Mouse (Mus musculus) CH12.LX (cell line): ENCODE results near the gene Fam20a. TPM values are rescaled to one million over a fixed set of nuclear protein-coding genes. Genes with fewer than 3 reads are reported as not detected.

Experiments
- DNase-seq: peaks from one replicate; pipeline ENCODE4 v3.0.0-alpha.2; 2013; ENCODE audit errors: extremely low read depth
- H3K27ac ChIP-seq: 2 replicates; pipeline ENCODE4 v1.5.1; 2012; ENCODE audit warnings: low read depth, mild to moderate bottlenecking, control low read depth, moderate library complexity; ENCODE audit not compliant: insufficient read depth
- H3K27me3 ChIP-seq: replicated peaks from 2 replicates; pipeline ENCODE3; 2012; ENCODE audit warnings: inconsistent platforms
- H3K36me3 ChIP-seq, 2 experiments: replicated peaks in 1 of 2; 2 replicates each; pipeline versions ENCODE3 to v1.6.1; 2012; ENCODE audit warnings: inconsistent platforms in 1 of 2, low read length in 1 of 2, mild to moderate bottlenecking in 1 of 2, mixed read lengths in 1 of 2, moderate library complexity in 1 of 2; ENCODE audit not compliant: control insufficient read depth in 1 of 2, insufficient read depth in 1 of 2
- H3K4me1 ChIP-seq, 2 experiments: 2 replicates each; pipeline ENCODE4 v1.6.1; 2012; ENCODE audit warnings: inconsistent platforms in 1 of 2, moderate library complexity in 1 of 2; ENCODE audit not compliant: insufficient read depth in 2 of 2, control insufficient read depth in 1 of 2
- H3K4me2 ChIP-seq: 2 replicates; pipeline ENCODE4 v1.6.1; 2012; ENCODE audit warnings: low read depth, mild to moderate bottlenecking, control low read depth; ENCODE audit not compliant: poor library complexity, insufficient read depth, severe bottlenecking
- H3K4me3 ChIP-seq, 3 experiments: fragments of 150-350 bp in 1 of 3; sonication (generic) in 1 of 3; replicated peaks in 1 of 3; 2 replicates each; pipeline versions ENCODE3 to v1.5.1; 2011 to 2012; ENCODE audit warnings: low read depth in 2 of 3, low read length in 2 of 3, mild to moderate bottlenecking in 2 of 3, moderate library complexity in 2 of 3, control low read depth in 1 of 3, improper control_type of control experiment in 1 of 3, inconsistent platforms in 1 of 3, mixed read lengths in 1 of 3; ENCODE audit not compliant: poor library complexity in 1 of 3
- H3K79me2 ChIP-seq: replicated peaks from 2 replicates; pipeline ENCODE4 v1.6.1; 2012; ENCODE audit warnings: mild to moderate bottlenecking, moderate library complexity; ENCODE audit not compliant: control insufficient read depth, poor library complexity, insufficient read depth, severe bottlenecking; ENCODE audit errors: extremely low read depth
- H3K9ac ChIP-seq: 2 replicates; pipeline ENCODE4 v1.6.1; 2012; ENCODE audit warnings: low read depth, mild to moderate bottlenecking, control low read depth, moderate library complexity; ENCODE audit not compliant: insufficient read depth
- H3K9me3 ChIP-seq: replicated peaks from 2 replicates; pipeline ENCODE3; 2012; ENCODE audit warnings: low read length, inconsistent platforms, mixed read lengths
- BHLHE40 ChIP-seq: IDR thresholded peaks from 2 replicates; pipeline ENCODE4 v1.6.1; 2011; ENCODE audit warnings: mild to moderate bottlenecking, low read depth, low read length, improper control_type of control experiment
- CHD2 ChIP-seq: IDR thresholded peaks from 2 replicates; pipeline ENCODE4 v1.6.1; 2011; ENCODE audit warnings: low read length, improper control_type of control experiment
- CTCF ChIP-seq, 2 experiments: IDR thresholded peaks in 1 of 2; conservative IDR thresholded peaks in 1 of 2; 2 replicates each; pipeline ENCODE4 v1.5.1; 2011 to 2012; ENCODE audit warnings: low read depth in 2 of 2, low read length in 2 of 2, improper control_type of control experiment in 1 of 2, inconsistent platforms in 1 of 2, mild to moderate bottlenecking in 1 of 2, moderate library complexity in 1 of 2
- EP300 ChIP-seq: IDR thresholded peaks from 2 replicates; pipeline ENCODE4 v1.6.1; 2011; ENCODE audit warnings: low read length, improper control_type of control experiment
- ETS1 ChIP-seq: conservative IDR thresholded peaks from 2 replicates; pipeline ENCODE4 v1.6.1; 2012; ENCODE audit warnings: low read depth, mild to moderate bottlenecking, inconsistent platforms, low read length, improper control_type of control experiment, moderate library complexity
- GABPA ChIP-seq: IDR thresholded peaks from 2 replicates; pipeline ENCODE4 v1.6.1; 2012; ENCODE audit warnings: low read depth, low read length, improper control_type of control experiment, inconsistent platforms; ENCODE audit not compliant: insufficient replicate concordance
- IRF4 ChIP-seq: IDR thresholded peaks from 2 replicates; pipeline ENCODE4 v1.6.1; 2014; ENCODE audit warnings: low read depth, mild to moderate bottlenecking, inconsistent platforms, low read length, improper control_type of control experiment
- JUN ChIP-seq: IDR thresholded peaks from 2 replicates; pipeline ENCODE4 v1.6.1; 2011; ENCODE audit warnings: low read depth, mild to moderate bottlenecking, low read length, improper control_type of control experiment, moderate library complexity; ENCODE audit not compliant: insufficient read depth
- KAT2A ChIP-seq: IDR thresholded peaks from 2 replicates; pipeline ENCODE4 v1.6.1; 2012; ENCODE audit warnings: low read length, improper control_type of control experiment, inconsistent platforms; ENCODE audit not compliant: insufficient replicate concordance
- MAFK ChIP-seq: IDR thresholded peaks from 2 replicates; pipeline ENCODE4 v1.6.1; 2011; ENCODE audit warnings: low read length, improper control_type of control experiment; ENCODE audit not compliant: insufficient replicate concordance
- MAX ChIP-seq: IDR thresholded peaks from 2 replicates; pipeline ENCODE4 v1.6.1; 2011; ENCODE audit warnings: low read length, improper control_type of control experiment
- MAZ ChIP-seq: IDR thresholded peaks from 2 replicates; pipeline ENCODE4 v1.6.1; 2012; ENCODE audit warnings: low read depth, mild to moderate bottlenecking, inconsistent platforms, low read length, improper control_type of control experiment, moderate library complexity
- MEF2A ChIP-seq: IDR thresholded peaks from 2 replicates; pipeline ENCODE4 v1.6.1; 2014; ENCODE audit warnings: low read depth, mild to moderate bottlenecking, inconsistent platforms, low read length, improper control_type of control experiment, borderline replicate concordance
- MYC ChIP-seq: IDR thresholded peaks from 2 replicates; pipeline ENCODE4 v1.6.1; 2011; ENCODE audit warnings: low read depth, mild to moderate bottlenecking, improper control_type of control experiment, low read length
- NELFE ChIP-seq: IDR thresholded peaks from 2 replicates; pipeline ENCODE4 v1.6.1; 2011; ENCODE audit warnings: low read depth, low read length, improper control_type of control experiment
- PAX5 ChIP-seq: IDR thresholded peaks from 2 replicates; pipeline ENCODE4 v1.6.1; 2012; ENCODE audit warnings: low read length, inconsistent platforms, mixed read lengths
- POLR2A ChIP-seq: IDR thresholded peaks from 2 replicates; pipeline ENCODE4 v1.6.1; 2011; ENCODE audit warnings: low read depth, mild to moderate bottlenecking, improper control_type of control experiment, low read length
- POLR2AphosphoS2 ChIP-seq: IDR thresholded peaks from 2 replicates; pipeline ENCODE4 v1.6.1; 2011; ENCODE audit warnings: low read depth, low read length, improper control_type of control experiment
- RAD21 ChIP-seq: IDR thresholded peaks from 2 replicates; pipeline ENCODE4 v1.6.1; 2011; ENCODE audit warnings: low read depth, mild to moderate bottlenecking, low read length, improper control_type of control experiment, moderate library complexity
- SIN3A ChIP-seq: IDR thresholded peaks from 2 replicates; pipeline ENCODE4 v1.6.1; 2012; ENCODE audit warnings: low read length, improper control_type of control experiment, inconsistent platforms
- SMC3 ChIP-seq: IDR thresholded peaks from 2 replicates; pipeline ENCODE4 v1.6.1; 2011; ENCODE audit warnings: low read depth, low read length, improper control_type of control experiment
- USF2 ChIP-seq: conservative IDR thresholded peaks from 2 replicates; pipeline ENCODE4 v1.6.1; 2011; ENCODE audit warnings: low read depth, low read length, improper control_type of control experiment
- ZC3H11A ChIP-seq: IDR thresholded peaks from 2 replicates; pipeline ENCODE4 v1.6.1; 2012; ENCODE audit warnings: low read depth, mild to moderate bottlenecking, inconsistent platforms, low read length, improper control_type of control experiment
- dilution Hi-C: fragments of 300-500 bp; cut with MboI; formaldehyde crosslinking; loops from 2 replicates; pipeline ENCODE4 v1.14.3; 2020; ENCODE audit warnings: low sequenced_read_pairs; ENCODE audit not compliant: extremely low pct_unique_long_range_greater_than_20kb, extremely low pct_ligation_motif_present
- in situ Hi-C: fragments of 300-500 bp; cut with MboI; formaldehyde crosslinking; loops from 3 replicates; pipeline ENCODE4 v1.14.3; 2019; ENCODE audit warnings: low sequenced_read_pairs, low pct_ligation_motif_present, low pct_unique_long_range_greater_than_20kb, mixed read lengths
- polyA plus RNA-seq: library from polyadenylated mRNA; unstranded; fragments of >175 nt; gene quantifications from 2 replicates; pipeline ENCODE4 v1.2.1, GENCODE M21; 2012; ENCODE audit warnings: low read depth; ENCODE audit not compliant: insufficient read length
- total RNA-seq, 2 experiments: library from RNA; depleted of rRNA; stranded (reverse); fragments of 300-350 nt in 1 of 2; fragments of >200 nt in 1 of 2; gene quantifications; 2 replicates each; pipeline ENCODE4 v1.2.3; 2012 to 2014

Fam20a gene
- total and polyA plus RNA-seq, 3 experiments, result 0.08 TPM; not detected in 2

GRCm38 (mm10) chr11:109628099-109628498, 94.0 kb downstream of the Fam20a start:
- no peak for TF ChIP-seq MEF2A
- TF ChIP-seq GABPA, result no peak
- no peak for TF ChIP-seq USF2
- no peak for TF ChIP-seq SIN3A
- TF ChIP-seq MYC, result no peak
- TF ChIP-seq JUN, result no peak
- TF ChIP-seq POLR2AphosphoS2, result no peak
- no peak for TF ChIP-seq MAZ
- no peak for TF ChIP-seq ETS1
- TF ChIP-seq MAX, result no peak
- TF ChIP-seq RAD21, result no peak
- TF ChIP-seq CTCF (conservative IDR thresholded peaks at IDR 0.05 in 1 of 2, IDR thresholded peaks at IDR 0.05 in 1 of 2; ENCODE audit: low read depth in 2 of 2, low read length in 2 of 2), result no peak
- TF ChIP-seq EP300, result no peak
- no peak for TF ChIP-seq POLR2A
- no peak for TF ChIP-seq ZC3H11A
- no peak for TF ChIP-seq CHD2
- no peak for TF ChIP-seq MAFK
- no peak for DNase-seq
- no peak overlapping the region for H3K4me3 ChIP-seq
- dilution Hi-C loops, result no loop called here
- in situ Hi-C loops, result no loop called here
- no peak overlapping the region for H3K27ac ChIP-seq
- no peaks in the 10 kb centered on the region for H3K79me2 ChIP-seq
- H3K9ac ChIP-seq, result no peak overlapping the region
- H3K36me3 ChIP-seq, result no peaks in the 10 kb centered on the region
- H3K27me3 ChIP-seq, result no peaks in the 10 kb centered on the region
- peaks cover 8% of the 10 kb centered on the region for H3K9me3 ChIP-seq
- H3K4me2 ChIP-seq, result no peak overlapping the region
- no peaks in the 10 kb centered on the region for H3K4me1 ChIP-seq

GRCm38 (mm10) chr11:109627648-109628047, 94.4 kb downstream of the Fam20a start:
- DNase-seq, result peak; percentile 45
- TF ChIP-seq RAD21 (peak; percentile 50), MAZ (no peak), POLR2AphosphoS2 (no peak), CTCF (conservative IDR thresholded peaks at IDR 0.05 in 1 of 2, IDR thresholded peaks at IDR 0.05 in 1 of 2; ENCODE audit: low read depth in 2 of 2, low read length in 2 of 2) (peak; percentile 43 to 65; a peak in 3 of 4 replicates), SMC3 (peak; percentile 31; the same call in 1 of the 2 replicates), PAX5 (no peak), BHLHE40 (no peak), KAT2A (no peak), NELFE (no peak), IRF4 (no peak)
- TF ChIP-seq, all 38 proteins: peak for 3

More at GRCm38 (mm10) chr11:109627648-109628047, 94.4 kb downstream of the Fam20a start:
- Histone ChIP-seq H3K79me2 (no peaks in the 10 kb centered on the region), H3K36me3 (no peaks in the 10 kb centered on the region), H3K4me3 (no peak overlapping the region), H3K4me2 (no peak overlapping the region), H3K4me1 (no peaks in the 10 kb centered on the region), H3K27ac (no peak overlapping the region), H3K9me3 (peaks cover 8% of the 10 kb centered on the region), H3K9ac (no peak overlapping the region), H3K27me3 (no peaks in the 10 kb centered on the region)
- dilution Hi-C loops (no loop called here), in situ Hi-C loops (no loop called here)
